Mouse (Mus musculus): ENCODE data around the gene Dpp9.

Gene Dpp9

DNA sequence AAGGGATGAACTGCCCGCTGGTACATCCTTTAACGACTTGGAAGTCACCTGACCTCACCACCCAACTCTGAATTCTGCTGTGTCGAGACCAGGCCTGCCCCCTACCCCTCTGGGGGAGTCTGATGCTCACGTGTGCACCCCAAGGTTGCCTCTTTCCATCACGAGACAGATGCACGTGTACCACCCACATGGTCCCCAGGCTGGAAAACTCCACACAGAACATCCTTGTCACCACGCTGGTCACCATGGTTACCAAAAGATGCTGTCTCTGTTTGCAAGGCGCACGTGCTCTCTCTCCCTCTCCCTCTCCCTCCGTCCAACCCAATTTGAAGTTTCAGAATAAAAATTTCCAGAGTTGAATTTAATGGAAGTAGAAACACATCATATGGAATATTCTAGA, 11.2 kb upstream of the Dpp9 start:
- peak; percentile 86 for DNase-seq (ENCODE audit: low spot score in 2 of 2)

DNA sequence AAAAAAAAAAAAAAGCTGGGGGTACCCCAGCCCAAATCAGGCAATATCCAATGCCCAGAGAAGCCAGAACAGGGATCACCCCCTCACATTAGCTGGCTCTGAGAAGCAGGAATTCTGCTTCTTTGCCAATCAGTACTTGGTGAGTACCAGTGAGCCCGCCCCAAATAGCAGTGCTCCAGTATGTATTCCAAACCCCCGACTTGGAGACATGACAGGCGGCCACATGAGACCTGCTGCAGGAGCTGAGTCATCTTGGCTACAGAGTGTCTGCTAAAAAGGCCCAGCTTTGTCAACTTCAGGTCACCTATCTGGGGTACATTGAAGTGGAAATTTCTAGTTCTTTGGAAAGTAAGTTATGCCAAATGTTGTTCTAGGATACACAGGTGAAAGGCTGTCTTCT, 7.9 kb upstream of the Dpp9 start:
- no peak for DNase-seq (ENCODE audit: low spot score in 2 of 2)

DNA sequence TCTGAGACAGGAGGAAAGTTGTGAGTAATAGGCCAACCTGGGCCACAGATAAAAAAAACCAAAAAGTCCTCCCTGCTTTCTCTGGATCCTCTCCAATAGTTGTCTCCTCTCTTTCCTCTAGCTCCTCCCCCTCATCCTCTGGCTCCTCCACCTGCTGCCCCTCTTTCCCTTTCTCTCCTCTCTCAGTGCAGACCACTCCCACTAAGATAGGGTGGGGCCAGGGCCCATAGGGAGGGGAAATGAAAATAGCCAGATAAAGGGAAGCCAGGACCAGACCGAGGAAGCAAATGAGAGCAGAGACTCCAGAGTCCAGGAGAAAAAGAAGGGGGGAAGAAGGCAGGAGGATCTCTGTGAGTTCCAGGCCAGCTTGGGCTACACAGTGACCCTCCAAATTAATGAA, 6.2 kb upstream of the Dpp9 start:
- DNase-seq (ENCODE audit: low spot score in 2 of 2), result no peak

DNA sequence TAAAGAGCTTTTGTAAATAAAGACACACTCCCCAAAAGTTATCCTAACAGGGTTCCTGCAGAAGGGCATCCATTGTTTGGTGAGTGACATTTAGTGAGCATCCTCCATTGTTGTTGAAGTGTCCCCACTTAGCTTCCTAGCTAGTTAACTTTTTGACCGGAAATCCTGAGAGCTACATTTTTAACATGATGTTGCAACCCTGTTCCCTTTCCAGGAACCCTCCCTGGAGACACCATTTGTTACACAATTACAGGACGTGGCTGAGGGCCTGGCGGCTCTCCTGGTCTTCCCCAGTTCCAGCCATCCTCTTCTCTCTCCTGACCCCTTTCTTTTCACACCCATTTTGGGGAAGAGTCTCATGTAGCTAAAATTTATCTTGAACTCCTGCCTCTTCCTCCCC, 1.1 kb upstream of the Dpp9 start:
- DNase-seq (ENCODE audit: low spot score in 2 of 2), result no peak

DNA sequence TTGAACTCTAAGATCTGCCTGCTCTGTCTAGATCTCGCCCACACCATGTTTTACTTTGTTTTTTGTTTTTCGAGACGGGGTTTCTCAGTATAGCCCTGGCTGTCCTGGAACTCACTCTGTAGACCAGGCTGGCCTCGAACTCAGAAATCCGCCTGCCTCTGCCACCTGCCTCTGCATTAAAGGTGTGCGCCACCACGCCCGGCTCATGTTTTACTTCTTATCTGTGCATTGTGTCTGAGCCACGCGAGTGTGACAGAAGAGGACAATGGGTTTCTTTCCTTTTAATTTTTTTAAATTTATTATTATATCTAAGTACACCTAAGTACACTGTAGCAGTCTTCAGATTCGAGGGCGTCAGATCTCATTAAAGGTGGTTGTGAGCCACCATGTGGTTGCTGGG, 546 bp upstream of the Dpp9 start:
- DNase-seq (ENCODE audit: low spot score in 2 of 2), result no peak

DNA sequence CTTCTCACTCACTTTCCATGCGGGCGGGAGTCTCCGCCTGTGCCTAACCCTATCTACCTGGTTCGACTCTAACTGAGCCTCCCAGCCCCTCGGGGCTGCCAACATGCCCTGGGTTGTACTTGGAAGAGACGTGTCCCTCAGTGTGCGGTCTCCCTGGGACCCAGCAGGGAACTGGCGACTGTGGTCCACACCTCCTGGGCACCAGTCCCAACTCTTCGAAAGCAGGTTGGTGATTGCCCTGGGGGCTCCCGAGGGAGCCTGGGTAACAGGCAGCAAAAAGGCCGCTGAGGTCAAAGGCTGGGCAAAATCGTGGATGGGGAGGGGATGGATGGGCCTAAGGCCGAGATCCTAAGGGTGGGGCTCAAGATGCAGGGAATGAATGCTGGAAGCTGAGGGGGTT, 1.0 kb downstream of the Dpp9 start:
- no peak for DNase-seq (ENCODE audit: low spot score in 2 of 2)

DNA sequence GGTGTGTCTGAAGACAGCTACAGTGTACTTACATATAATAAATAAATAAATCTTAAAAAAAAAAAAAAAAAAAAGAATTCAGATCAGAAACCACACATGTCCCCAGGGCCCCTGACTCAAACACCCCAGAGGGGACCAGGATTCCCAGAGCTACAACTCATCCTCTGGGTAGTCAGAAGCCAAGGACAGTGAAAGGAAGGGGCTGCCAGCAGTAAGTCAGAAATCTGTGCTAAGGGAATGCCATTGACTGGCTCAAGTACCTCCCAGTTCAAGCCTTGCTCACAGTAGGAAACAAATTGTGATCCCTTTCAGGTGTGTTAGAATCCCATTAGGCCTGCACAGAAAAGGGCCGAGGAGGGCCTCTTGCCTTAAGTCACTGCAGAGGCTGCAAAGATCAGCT, 4.5 kb downstream of the Dpp9 start:
- no peak for DNase-seq (ENCODE audit: low spot score in 2 of 2)

DNA sequence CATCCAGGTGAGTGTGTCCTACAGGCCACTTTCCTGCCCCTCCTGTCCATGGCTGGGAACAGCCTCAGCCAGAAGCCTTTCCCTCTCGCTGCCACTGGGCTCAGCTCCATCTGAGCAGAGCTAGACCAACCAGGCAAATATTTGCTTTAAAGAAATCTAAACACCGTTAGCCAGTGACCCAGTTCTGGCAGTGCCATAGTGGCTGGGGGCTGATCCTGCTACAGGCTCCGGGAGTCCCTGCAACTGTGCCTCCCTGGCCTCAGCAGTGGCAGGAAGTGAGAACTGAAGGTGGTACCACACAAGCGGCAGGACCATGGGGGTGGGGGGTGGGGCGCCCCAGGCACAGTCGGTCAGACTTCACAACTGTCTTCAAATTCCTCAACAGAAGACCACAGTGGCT, 6.0 kb downstream of the Dpp9 start:
- no peak for DNase-seq (ENCODE audit: low spot score in 2 of 2)

DNA sequence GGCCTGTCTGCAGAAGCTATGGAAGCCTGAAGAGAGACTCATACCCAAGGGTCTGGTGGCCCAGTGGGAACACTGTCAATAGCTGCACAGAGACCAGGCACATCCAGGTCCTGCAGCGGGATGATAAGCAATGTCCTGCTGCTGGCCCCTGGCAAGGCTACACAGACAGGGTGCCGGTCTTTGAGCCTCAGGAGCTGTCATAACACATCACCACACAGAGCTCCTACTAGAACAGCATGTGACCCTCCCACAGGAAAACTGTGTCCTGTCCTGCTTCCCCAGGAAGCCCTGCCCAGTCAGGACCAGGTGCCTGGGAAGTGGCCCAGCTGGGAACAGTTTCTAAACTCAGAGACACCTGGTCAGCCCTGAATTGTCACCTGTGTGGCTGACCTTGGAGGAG, 7.6 kb downstream of the Dpp9 start:
- DNase-seq (ENCODE audit: low spot score in 2 of 2), result no peak

DNA sequence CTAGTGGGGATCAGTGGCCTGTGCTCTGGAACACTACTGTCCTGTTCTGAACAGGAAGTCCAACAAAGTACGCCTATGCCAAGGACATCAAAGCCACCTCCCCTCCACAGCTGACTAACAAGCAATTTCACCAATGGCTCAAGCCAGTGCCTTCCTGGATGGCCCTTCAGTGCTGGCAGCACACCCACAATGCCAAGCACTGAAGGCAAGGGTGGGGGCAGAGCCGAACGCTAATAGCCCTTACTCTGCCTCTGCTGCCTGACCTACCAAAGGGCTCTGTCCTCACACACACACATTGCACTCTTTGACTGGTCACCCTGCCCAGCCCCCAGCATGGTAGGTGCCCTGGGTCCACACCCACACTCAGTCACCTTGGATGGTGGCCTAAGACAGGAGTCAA, 9.9 kb downstream of the Dpp9 start:
- no peak for DNase-seq (ENCODE audit: low spot score in 2 of 2)

DNA sequence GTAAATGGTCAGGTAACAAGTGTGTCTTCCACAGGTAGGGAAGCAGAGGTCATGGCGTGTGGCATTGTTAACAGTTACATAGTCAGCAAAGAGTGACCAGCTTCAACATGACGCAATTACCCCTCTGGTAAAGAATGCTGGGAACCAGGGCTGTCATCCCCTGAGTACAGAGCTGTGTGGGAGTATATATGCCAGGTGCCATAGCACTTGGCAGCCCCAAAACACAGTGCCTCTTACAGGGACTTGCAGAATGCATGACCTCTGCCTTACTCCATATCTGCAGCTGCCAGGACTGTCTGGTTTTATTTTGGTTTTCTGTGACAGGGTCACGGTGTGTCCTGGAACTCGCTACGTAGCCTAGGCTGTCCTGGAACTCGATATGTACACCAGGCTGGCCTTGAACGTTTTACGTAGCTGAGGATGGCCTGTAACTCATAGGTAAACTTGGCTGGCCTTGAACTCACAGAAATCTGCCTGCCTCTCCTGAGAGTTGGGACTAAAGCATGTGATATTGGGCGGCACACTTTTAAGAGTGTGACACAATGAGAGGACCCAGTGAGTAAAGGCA, 10.7 kb downstream of the Dpp9 start:
- no peak for DNase-seq (ENCODE audit: low spot score in 2 of 2)

DNA sequence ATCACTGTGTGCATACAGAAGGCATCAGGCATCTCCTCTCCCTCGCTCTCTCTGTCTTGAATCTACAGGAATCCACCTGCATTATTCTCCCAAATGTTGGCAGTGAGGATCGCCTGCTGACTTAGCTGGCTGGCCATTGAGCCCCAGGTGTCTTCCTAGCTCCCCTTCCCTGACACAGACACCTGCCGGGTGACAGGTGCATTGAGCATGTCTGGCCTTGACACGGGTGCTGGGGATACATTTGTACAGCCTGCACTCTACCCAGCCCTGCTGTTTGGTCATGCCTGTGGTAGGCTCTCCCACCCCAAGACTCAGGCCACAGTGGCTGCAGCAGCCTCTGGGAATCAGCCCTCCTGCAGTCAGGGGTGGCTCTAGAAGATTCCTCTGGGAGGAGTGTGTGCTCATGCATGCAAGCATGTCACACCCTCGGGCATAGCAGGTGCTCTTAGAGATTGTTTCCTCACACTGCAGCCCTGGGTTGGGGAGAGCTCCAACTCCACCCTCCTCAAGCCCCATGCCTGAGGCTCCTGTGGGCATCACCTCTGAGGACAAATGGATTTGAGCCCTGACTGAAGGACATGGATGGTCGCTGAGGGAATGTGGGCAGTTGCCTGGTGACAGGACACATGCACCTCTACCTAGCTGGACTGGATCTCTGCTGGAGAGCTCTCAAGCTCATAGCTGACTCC, 11.6 kb downstream of the Dpp9 start:
- DNase-seq (ENCODE audit: low spot score in 2 of 2), result no peak

DNA sequence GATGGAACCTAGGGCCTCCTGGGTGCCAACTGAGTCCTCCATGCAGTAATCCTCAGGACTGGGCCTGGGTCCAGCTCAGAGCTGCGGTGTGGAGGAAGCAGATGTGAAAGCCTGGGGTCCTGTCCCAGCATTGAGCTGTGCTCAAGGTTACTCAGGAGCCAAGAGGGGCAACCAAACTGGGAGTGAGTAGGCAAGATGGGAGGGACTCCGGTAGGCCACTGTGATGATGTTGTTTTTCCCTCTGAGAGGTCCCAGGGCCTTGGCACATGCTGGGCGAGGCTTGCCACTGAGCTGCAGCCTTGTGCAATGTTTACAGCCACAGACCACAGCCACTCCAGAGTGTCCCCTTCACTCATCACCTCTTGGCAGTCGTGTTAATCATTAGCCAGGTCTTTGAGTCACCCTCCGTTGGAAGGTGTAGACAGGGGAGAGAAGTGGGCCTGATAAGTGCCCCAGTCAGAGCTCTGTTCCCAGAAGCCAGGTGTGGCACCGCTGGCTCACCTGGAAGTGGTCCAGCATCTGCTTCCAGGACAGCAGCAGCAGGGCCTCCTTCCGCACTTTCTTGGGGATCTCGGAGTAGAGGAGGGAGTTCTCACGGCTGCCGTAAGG, 12.3 kb downstream of the Dpp9 start:
- DNase-seq (ENCODE audit: low spot score in 2 of 2), result no peak

DNA sequence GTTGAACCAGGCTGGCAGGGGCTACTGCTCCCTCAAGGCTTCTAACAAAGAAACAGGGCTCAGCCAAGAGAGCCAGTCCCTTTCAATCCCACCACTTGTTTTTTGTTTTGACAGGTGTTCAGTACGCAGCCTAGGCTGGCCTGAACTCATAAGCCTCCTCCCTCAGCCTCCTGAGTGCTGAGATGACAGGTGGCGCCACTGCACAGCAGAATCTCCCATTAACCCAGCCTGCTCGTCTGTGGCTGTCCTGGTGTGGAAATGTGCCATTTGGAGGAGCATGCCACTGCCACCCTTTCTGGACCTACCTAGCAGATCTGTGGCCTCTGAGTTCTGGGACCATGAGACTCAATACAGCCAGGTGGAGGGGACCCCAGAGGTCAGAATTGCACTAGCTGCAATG, 15.0 kb downstream of the Dpp9 start:
- no peak for DNase-seq (ENCODE audit: low spot score in 2 of 2)

DNA sequence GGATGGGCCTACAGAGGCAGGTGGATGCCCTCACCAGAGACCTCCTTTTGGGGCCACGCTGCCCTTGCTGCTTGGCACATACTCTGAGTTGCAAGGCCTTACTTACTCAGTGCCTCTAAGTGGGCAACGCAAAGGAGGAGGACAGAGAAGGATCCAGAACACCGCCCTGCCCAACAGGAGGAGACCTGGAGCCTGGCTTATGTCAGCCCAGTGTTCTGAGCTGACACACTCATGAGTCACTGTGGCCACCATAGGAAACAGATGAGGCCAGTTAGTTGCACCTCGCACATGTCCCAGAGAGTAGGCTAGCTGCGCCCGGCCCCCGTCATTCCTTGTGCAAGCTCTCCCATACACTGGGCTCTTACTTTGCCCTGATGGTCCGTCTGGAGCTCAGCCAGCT, 16.2 kb downstream of the Dpp9 start:
- DNase-seq (ENCODE audit: low spot score in 2 of 2), result no peak

DNA sequence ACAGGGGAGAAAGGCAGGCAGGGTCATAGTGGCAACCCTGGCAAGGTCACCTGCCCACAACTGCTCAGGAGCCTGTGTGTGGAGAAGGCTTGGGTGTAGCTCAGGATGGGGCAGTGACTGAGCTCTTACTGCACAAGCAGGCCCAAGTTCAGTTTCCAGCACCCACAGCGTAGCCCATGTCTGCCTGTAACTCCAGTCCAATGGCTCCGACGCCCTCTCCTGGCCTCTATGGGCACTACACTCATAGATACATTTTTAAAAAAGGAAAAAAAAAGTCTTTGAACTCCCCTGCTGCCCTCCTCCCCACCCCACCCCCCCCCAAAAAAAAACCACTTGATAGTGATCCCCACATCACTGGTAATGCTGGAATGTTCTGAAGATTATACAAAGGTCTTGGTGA, 17.1 kb downstream of the Dpp9 start:
- no peak for DNase-seq (ENCODE audit: low spot score in 2 of 2)

DNA sequence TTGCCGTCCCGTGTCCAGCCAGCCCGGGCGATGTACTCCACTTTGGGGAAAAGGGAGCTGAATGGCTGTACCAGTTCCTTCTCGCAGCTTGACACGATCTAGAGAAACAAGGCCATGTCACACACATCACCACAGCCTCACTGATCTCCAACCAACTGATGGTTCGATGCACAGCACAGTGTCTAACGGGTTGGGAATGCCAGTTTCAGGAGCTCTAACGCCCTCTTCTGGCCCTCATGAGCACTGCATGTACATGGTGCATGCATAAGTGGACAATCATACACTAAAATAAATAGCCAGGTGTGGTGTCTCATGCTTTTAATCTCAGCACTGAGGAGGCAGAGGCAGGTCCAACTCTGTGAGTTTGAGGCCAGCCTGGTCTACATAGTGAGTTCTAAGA, 18.1 kb downstream of the Dpp9 start:
- DNase-seq (ENCODE audit: low spot score in 2 of 2), result no peak

DNA sequence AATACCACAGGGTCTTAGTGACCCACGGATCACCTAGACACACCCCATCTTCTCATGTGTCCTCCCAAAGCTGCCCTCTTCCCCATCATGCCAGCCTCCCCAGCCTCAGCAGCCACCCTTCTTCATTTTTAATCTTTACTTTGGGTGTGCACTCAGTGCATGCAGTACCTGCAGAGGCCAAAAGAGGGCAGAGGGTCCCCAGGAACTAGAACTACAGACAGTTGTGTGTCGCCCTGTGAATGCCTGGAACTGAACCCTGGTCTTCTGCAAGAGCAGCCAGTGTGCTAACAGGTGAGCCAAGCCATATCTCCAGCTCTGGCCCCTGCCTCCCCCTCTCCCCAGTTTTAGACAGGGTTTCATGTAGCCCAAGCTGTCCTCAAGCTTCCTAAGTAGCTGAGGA, 21.8 kb downstream of the Dpp9 start:
- DNase-seq (ENCODE audit: low spot score in 2 of 2), result no peak

DNA sequence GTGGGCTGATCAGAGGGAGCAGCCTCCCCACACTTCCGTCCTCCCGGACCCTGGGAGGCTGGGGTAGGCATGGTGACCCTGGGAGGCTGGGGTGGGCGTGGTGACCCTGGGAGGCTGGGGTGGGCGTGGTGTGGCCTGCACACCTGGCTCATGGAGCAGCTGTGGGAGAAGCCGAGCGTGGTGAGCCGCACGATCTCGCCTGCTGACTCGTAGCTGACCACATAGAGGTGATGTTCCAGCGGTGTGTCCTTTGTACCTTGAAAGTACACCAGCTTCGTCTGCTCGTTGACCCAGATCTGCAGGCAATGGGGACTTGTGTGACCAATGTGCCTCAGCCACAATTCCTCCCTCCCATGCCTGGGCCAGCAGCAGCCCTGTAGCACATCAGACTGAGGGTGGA, 23.9 kb downstream of the Dpp9 start:
- DNase-seq (ENCODE audit: low spot score in 2 of 2), result no peak

DNA sequence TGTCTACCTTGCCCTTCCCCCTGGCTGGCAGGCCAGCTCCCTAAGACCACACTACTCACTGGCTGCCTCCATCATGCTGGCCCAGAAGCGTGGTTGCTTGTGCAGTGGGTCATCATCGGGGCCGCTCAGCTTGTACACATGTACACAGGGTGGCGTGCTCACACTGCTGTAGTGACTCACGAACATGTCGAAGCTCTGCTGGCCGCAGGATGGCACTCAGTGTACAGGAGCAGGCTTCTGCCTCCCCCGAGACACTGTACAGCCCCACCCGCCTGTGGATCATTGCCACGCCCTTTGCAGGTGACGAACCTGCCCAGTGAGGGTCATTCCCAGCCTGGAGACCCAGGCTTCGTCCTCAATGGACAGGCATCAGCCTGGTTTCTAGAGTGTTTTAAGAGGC, 24.3 kb downstream of the Dpp9 start:
- no peak for DNase-seq (ENCODE audit: low spot score in 2 of 2)

DNA sequence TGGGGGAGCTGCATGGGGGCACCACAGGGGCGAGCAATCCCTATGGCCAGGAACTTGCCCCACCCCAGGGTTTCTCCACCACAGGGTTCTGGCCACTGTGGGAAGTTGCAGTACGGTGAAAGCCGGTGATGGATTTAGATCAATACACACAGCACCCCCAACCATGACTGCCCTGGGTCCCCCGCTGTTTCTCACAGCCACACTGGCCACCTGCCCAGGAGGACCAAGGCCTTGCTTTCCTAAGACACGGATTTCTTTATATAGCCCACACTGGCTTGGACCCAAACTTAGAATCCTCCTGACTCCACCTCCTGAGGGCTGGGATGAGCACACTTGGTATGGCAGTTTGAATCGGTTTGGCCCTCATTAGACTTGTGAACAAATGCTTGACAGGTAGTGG, 27.4 kb downstream of the Dpp9 start:
- no peak for DNase-seq (ENCODE audit: low spot score in 2 of 2)

DNA sequence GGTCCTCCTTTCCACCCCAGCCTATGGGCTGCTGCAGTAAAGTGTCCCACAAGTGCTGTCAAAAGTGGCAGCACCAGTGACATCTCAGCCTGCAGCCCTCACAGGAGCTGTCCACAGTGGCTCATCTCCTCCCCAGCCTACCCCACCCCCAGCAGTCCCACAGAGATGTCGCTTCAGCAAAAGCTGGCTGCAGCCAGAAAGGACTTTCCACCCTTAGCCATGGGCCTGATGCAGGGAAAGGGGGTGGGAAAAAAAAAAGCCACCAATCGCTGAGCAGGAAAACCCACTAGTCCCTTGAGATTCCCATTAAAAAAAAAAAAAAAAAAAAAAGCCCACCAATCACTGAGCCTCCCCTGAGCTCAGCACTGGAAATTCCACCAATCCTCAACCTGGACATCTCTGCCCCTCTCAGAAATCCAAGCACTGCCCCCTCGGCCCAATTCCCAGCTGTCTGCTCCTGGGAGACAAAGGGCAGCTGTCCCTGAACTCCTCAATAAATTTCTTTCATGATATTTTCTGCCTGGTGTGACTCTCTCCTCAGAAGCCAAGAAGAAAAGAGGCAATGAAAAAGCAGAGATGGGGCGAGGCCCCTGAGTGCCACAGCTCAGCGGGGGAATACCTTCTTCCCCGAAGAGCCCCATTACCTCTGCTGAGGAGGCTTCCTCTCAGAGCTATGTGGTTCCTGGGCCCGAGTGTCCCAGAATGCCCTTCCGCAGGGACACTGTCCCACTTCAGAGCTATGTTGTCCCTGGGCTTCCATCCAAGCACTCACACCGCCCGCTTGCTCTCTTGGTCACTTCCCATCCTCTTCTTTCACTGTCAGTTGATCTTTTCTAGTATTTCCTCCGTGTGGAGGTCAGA, 33.2 kb downstream of the Dpp9 start:
- no peak for DNase-seq (ENCODE audit: low spot score in 2 of 2)

DNA sequence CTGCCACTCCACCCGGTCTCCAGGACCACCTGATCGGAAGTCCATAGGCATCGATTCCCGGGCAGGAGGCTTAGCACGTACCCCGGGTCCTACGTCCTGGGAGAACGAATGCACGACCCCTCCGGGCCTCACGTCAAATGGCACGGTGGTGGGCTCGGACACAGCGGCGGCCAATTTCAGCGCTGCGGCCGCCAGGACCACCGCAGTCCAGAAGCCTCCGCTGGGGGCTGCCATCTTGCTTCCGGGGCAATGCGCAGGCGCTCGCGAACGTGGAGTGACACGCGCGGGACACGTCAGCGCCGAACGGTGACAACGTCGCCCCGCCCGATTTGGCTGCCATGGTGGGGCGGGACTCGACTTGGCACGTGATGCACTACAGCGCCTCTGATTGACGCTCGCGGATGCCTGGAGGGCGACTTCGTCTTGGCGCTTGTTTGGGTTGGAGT, 35.0 kb downstream of the Dpp9 start, which contains the start of gene Mydgf:
TSS of gene Mydgf (minus strand) at position 263 of the 446 bp plus-strand sequence.
- DNase-seq (ENCODE audit: low spot score in 2 of 2), result peak; percentile 96 to 97
